Mouse (Mus musculus) embryonic facial prominence, embryonic 15.5 days (tissue): Measurements from ENCODE around the gene Psors1c2. TPM values are rescaled to one million over a fixed set of nuclear protein-coding genes. Genes with fewer than 3 reads are reported as not detected.

Source experiments
- ATAC-seq: fragments of 200-750 bp; cut with Nextera tagmentation; 2 replicates; pipeline ENCODE4 v1.8.0; 2017; ENCODE audit warnings: low read depth, moderate TSS enrichment; ENCODE audit not compliant: insufficient number of reproducible peaks, low FRiP score, low TSS enrichment
- H3K27ac ChIP-seq: fragments of 300-500 bp; sonication (generic); replicated peaks from 2 replicates; pipeline ENCODE4 v1.5.1; 2015; ENCODE audit warnings: mild to moderate bottlenecking, inconsistent platforms
- H3K27me3 ChIP-seq: fragments of 300-500 bp; sonication (generic); 2 replicates; pipeline ENCODE4 v1.6.1; 2015; ENCODE audit warnings: inconsistent platforms
- H3K36me3 ChIP-seq: fragments of 300-500 bp; sonication (generic); 2 replicates; pipeline ENCODE4 v1.6.1; 2015; ENCODE audit warnings: mild to moderate bottlenecking, inconsistent platforms
- H3K4me1 ChIP-seq: fragments of 300-500 bp; sonication (generic); 2 replicates; pipeline ENCODE4 v1.6.1; 2015; ENCODE audit warnings: inconsistent platforms
- H3K4me2 ChIP-seq: fragments of 300-500 bp; sonication (generic); replicated peaks from 2 replicates; pipeline ENCODE4 v1.6.1; 2015; ENCODE audit warnings: mild to moderate bottlenecking, inconsistent platforms
- H3K4me3 ChIP-seq: fragments of 300-500 bp; sonication (generic); replicated peaks from 2 replicates; pipeline ENCODE4 v1.5.1; 2015; ENCODE audit warnings: mild to moderate bottlenecking, inconsistent platforms
- H3K9ac ChIP-seq: fragments of 300-500 bp; sonication (generic); 2 replicates; pipeline ENCODE4 v1.6.1; 2015; ENCODE audit warnings: inconsistent platforms
- H3K9me3 ChIP-seq: fragments of 300-500 bp; sonication (generic); replicated peaks from 2 replicates; pipeline ENCODE4 v1.6.1; 2016; ENCODE audit warnings: inconsistent platforms
- WGBS: fragments of 180-500 bp; shearing (Covaris S2); methylation state at CpG from one replicate; pipeline ENCODE4 v1.1.7; 2015; 5-methylcytosine and 5-hydroxymethylcytosine counted together
- polyA plus RNA-seq: library from polyadenylated mRNA; unstranded; fragments of >200 nt; fragmentation: Nextera tagmentation; extraction: Ambion mirVana; gene quantifications from 2 replicates; pipeline ENCODE4 v1.2.1, GENCODE M21; 2015

The Psors1c2 gene
- polyA plus RNA-seq, 1 experiment from 2014 or later: 22.7 TPM

DNA sequence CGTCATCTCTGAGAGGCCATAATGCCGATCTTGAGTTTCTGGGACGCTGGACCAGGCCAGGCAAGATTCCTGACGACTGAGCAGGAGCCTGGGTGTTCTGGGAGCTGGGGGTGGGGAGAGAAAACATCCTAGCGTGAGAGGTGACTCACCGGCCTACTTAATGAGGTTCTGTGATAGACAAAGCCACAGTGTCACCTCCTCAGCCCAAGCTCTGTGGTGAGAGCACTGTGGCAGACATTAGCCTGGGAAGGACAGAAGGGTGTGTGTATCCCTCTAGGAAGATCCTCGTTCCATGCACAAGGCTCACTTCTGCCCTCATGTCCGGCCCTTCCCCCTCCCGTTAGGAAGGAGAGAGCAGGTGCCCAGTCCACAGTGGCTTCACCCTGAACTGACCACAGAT lies 24.4 kb downstream of the Psors1c2 start:
- Histone ChIP-seq H3K36me3 (no peaks in the 10 kb centered on the region), H3K27ac (no peak overlapping the region; the same call in 1 of the 2 replicates), H3K9ac (no peak overlapping the region), H3K27me3 (no peaks in the 10 kb centered on the region), H3K4me3 (no peak overlapping the region), H3K9me3 (no peaks in the 10 kb centered on the region), H3K4me2 (no peak overlapping the region), H3K4me1 (no peaks in the 10 kb centered on the region)
- whole genome bisulfite sequencing: 73% methylated on average over 9 of the region's 9 CpGs
- no peak for ATAC-seq

DNA sequence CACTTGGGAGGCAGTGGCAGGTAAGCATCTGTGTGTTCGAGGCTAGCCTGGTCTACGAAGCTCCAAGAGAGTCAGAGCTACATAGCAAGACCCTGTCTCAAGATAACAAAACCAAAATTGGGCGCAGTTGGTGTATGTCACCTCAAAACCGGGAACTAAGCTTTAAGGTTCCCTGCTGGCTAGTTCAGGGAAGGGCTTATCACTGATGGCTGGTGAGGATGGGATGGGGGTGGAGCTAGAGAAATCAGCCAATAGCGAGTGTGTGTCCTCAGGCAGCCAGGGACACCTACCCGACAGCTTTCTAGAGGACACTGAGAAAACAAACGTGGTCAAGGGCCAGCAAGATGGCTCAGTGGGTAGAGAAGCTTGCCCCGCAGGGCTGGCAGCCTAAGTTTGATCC lies 25.2 kb downstream of the Psors1c2 start:
- no peaks in the 10 kb centered on the region for H3K4me1 ChIP-seq
- H3K9me3 ChIP-seq: no peaks in the 10 kb centered on the region
- no peak overlapping the region for H3K9ac ChIP-seq
- H3K4me3 ChIP-seq: no peak overlapping the region
- ATAC-seq: no peak
- no peaks in the 10 kb centered on the region for H3K27me3 ChIP-seq
- WGBS: 63% methylated on average over 8 of the region's 8 CpGs
- no peak overlapping the region for H3K4me2 ChIP-seq
- H3K27ac ChIP-seq: no peak overlapping the region
- no peaks in the 10 kb centered on the region for H3K36me3 ChIP-seq

DNA sequence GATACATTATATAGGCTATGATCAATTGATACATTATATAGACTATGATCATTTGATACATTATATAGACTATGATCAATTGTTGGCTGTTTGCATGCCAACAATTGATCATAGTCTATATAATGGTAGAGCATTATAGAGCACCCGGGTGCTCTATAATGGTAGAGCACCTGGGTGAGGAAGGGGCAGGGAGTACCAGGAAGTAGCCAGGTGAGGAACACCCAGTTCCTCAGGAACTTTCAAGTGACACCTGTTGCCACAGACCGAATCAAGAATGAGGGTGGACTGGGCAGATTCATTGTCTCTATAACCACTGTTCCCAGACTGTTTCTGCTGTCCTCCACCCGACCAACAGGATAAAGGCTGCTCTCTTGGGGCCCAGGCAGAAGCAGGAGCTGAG lies 34.1 kb downstream of the Psors1c2 start, which contains the start of gene 2300002M23Rik:
Gene 2300002M23Rik (plus strand): TSS at position 301 of the 400 bp plus-strand sequence.
- H3K4me1 ChIP-seq: peaks cover 11% of the 10 kb centered on the region
- H3K36me3 ChIP-seq: no peaks in the 10 kb centered on the region
- no peak for ATAC-seq
- no peak within 1 kb of the TSS for H3K4me3 ChIP-seq
- peaks cover 21% of the 10 kb centered on the region for H3K27me3 ChIP-seq
- WGBS: 52% methylated on average over 3 of the region's 3 CpGs
- H3K27ac ChIP-seq: no peak within 1 kb of the TSS
- H3K9ac ChIP-seq: no peak within 1 kb of the TSS
- no peaks in the 10 kb centered on the region for H3K9me3 ChIP-seq
- H3K4me2 ChIP-seq: no peak within 1 kb of the TSS

DNA sequence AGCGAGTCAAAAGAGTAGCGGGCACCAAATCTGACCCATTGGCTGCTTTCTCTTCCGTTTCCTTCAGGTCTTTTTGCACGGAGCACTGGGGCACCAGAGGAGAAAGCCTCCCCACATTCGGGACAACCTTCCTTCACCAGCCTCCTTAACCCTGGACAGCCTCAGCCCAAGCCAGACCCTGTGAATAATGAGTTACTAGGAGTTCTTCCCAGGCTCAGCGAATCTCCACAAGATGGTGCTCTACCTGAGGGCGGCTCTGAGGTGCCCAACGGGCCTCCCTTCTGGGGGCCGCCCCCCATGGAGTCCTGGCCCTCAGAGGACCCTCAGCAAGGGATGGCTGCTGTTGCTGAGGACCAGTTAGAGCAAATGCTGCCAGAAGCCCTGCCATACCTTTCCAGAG lies 34.8 kb downstream of the Psors1c2 start:
- Histone ChIP-seq H3K4me1 (peaks cover 11% of the 10 kb centered on the region), H3K9ac (no peak overlapping the region), H3K27ac (no peak overlapping the region), H3K27me3 (peaks cover 21% of the 10 kb centered on the region), H3K9me3 (no peaks in the 10 kb centered on the region), H3K36me3 (no peaks in the 10 kb centered on the region), H3K4me2 (no peak overlapping the region), H3K4me3 (no peak overlapping the region)
- no peak for ATAC-seq
- 21% methylated on average over 9 of the region's 9 CpGs for WGBS

DNA sequence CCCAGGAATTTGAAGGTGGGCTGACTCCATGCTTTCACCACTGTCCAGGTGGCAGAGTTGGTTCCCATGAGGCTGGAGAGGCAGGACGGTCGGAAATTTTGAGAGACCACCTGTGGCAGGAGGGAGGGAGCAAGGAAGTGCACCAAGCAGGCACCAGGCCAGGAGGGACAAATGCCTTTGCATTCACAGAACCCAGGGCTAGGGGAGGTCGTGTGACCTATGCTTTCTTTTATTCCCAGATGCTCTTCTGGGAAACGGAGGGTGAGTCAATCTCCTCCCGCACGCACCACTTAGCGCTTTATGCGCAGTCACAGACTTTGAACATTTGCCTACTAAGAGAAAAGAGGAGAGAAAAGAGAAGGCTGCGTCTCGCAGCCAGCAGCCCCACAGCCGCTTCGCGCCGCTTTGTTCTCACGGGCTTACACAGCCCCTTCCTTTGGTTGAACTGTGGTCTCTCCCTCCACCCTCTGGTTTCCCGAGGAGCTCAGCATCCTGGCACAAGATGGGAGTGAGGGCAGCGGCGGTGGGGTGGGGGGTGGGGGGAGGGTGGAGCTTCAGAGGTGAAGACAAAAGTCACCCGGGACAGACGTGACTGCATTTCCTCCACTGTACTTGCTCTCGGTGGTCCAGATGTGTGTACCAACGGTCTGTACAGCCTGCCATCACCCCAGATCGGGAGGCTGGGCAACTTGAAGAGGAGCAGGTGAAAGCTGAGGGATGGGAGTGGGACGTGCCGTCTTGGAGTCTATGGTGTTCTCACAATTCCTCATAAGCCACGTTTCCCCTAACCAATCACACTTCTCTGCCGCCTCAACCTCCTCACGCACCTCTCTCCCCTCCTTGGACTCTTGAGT lies 36.3 kb downstream of the Psors1c2 start:
- WGBS: 6% methylated on average over 28 of the region's 28 CpGs
- H3K9me3 ChIP-seq: no peaks in the 10 kb centered on the region
- H3K27ac ChIP-seq: no peak overlapping the region
- H3K4me3 ChIP-seq: peak overlapping the region; percentile 22
- peaks cover 21% of the 10 kb centered on the region for H3K27me3 ChIP-seq
- H3K4me2 ChIP-seq: peak overlapping the region; percentile 47
- H3K9ac ChIP-seq: no peak overlapping the region
- no peaks in the 10 kb centered on the region for H3K36me3 ChIP-seq
- peaks cover 11% of the 10 kb centered on the region for H3K4me1 ChIP-seq
- peak; percentile 32; the same call in 1 of the 2 replicates for ATAC-seq

DNA sequence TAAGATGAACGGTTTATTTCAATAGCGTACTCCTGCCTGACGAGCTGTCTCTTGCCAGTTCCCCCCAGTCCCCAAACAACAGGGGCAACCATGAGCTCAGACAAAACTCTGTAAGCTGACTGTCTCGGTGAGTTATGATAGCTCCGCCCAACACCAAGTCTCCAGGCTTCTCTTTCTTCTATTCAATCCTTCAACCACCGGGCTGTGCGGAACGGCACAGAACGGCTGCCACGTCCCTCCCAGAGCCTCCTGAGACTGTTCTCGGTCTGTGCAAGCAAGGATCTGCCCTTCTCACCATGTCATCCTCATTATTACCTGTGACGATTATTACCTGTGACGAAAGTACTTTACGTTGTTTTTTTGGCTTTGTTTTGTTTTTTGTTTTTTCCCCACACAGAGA lies 37.8 kb downstream of the Psors1c2 start:
- Histone ChIP-seq H3K4me2 (no peak overlapping the region), H3K4me3 (no peak overlapping the region), H3K36me3 (no peaks in the 10 kb centered on the region), H3K4me1 (peaks cover 11% of the 10 kb centered on the region), H3K27me3 (peaks cover 25% of the 10 kb centered on the region), H3K9me3 (no peaks in the 10 kb centered on the region), H3K9ac (no peak overlapping the region), H3K27ac (no peak overlapping the region)
- WGBS: 70% methylated on average over 14 of the region's 14 CpGs
- no peak for ATAC-seq

DNA sequence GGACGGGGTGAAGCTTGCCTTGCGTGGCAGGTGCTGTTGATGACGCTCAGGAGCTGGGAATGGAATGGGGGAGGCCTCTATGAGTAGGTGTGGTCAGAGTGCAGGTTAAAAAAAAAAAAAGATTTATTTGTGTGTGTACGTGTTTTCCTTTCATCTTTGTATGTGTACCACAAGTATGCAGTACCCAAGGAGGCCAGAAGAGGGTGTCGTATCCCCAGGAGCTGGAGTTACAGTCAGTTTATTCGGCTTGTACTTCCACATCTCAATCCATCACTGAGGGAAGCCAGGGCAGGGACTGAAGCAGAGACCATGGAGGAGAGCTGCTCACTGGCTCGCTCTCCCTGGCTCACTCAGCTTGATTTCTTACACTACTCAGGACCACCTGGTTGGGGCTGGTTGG lies 38.5 kb downstream of the Psors1c2 start:
- no peak for ATAC-seq
- Histone ChIP-seq H3K27ac (no peak overlapping the region), H3K4me1 (peaks cover 11% of the 10 kb centered on the region), H3K4me3 (no peak overlapping the region), H3K9ac (no peak overlapping the region), H3K9me3 (no peaks in the 10 kb centered on the region), H3K27me3 (peaks cover 29% of the 10 kb centered on the region), H3K36me3 (no peaks in the 10 kb centered on the region), H3K4me2 (no peak overlapping the region)
- WGBS: 92% methylated on average over 7 of the region's 7 CpGs

DNA sequence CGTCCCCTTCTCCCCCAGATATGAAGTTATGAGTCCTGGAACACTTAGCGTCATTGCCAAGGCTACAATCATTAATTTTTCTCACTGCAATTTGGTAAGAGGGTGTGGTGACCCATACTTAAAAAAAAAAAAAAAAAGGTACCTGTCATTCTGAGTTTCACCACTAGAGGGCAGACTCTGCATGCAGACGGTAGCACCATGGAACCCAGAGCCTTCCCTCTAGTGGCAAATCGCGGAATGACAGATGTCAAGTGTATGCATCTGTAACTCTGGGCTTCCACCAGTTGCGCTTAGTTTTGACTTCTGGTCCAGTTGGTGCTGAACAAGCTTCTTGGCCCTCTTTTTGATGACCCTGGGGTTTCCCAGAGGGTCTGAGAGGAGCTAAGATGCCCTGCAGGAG lies 45.2 kb downstream of the Psors1c2 start:
- Histone ChIP-seq H3K9ac (no peak overlapping the region), H3K4me2 (no peak overlapping the region), H3K36me3 (no peaks in the 10 kb centered on the region), H3K4me1 (no peaks in the 10 kb centered on the region), H3K27ac (no peak overlapping the region), H3K4me3 (no peak overlapping the region), H3K9me3 (no peaks in the 10 kb centered on the region), H3K27me3 (peaks cover 8% of the 10 kb centered on the region; the same call in 1 of the 2 replicates)
- ATAC-seq: no peak
- 21% methylated on average over 6 of the region's 6 CpGs for WGBS

DNA sequence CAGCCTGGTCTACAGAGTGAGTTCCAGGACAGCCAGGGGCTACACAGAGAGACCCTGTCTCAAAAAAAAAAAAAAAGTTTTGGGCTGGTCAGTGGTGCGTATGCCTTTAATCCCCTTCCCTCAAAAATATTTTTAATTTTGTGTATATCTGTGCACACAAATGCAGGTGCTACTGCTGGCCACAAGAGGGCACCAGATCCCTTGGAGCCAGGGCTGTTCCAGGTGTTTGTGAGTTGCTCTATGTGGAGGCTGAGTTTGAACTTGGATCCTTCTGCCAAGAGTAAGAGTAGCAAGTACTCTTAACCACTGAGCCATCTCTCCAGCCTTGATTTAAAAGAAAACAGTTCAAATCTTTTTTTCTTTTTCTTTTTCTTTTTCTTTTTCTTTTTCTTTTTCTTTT lies 49.9 kb downstream of the Psors1c2 start:
- H3K9me3 ChIP-seq: no peaks in the 10 kb centered on the region
- 95% methylated on average over 1 of the region's 1 CpGs for WGBS
- 0 out of 2 replicates have a peak, but pooled peaks cover 3% of the 10 kb centered on the region for H3K4me1 ChIP-seq
- H3K27me3 ChIP-seq: no peaks in the 10 kb centered on the region
- no peak overlapping the region for H3K9ac ChIP-seq
- no peak overlapping the region for H3K4me2 ChIP-seq
- no peak overlapping the region for H3K4me3 ChIP-seq
- H3K27ac ChIP-seq: no peak overlapping the region
- no peaks in the 10 kb centered on the region for H3K36me3 ChIP-seq
- no peak for ATAC-seq

Other genes with a start within 250 kb of the Psors1c2 start
- not detected in 2 replicates for gene H2-Q1, start 212.8 kb upstream of the Psors1c2 start, polyA plus RNA-seq
- gene H2-Q2, start 191.0 kb upstream of the Psors1c2 start, polyA plus RNA-seq: 0.47 TPM in 1 of 2 replicates, not detected in the other
- gene H2-Q4, start 153.6 kb upstream of the Psors1c2 start, polyA plus RNA-seq: 2.4 and 2.7 TPM in 2 replicates
- gene H2-Q6, start 108.4 kb upstream of the Psors1c2 start, polyA plus RNA-seq: 0.14 and 0.28 TPM in 2 replicates
- gene H2-Q7, start 94.0 kb upstream of the Psors1c2 start, polyA plus RNA-seq: 2.0 and 2.2 TPM in 2 replicates
- gene H2-Q10, start 63.1 kb upstream of the Psors1c2 start, polyA plus RNA-seq: 0.73 and 0.93 TPM in 2 replicates
- not detected in 2 replicates for gene Pou5f1, start 27.2 kb upstream of the Psors1c2 start, polyA plus RNA-seq
- 86.0 and 86.2 TPM in 2 replicates for gene Tcf19, start 16.4 kb upstream of the Psors1c2 start, polyA plus RNA-seq
- 18.3 and 20.7 TPM in 2 replicates for gene Cchcr1, start 16.1 kb upstream of the Psors1c2 start, polyA plus RNA-seq
- gene Cdsn, start 18.9 kb downstream of the Psors1c2 start, polyA plus RNA-seq: 12.1 and 12.5 TPM in 2 replicates
- gene 2300002M23Rik, start 34.2 kb downstream of the Psors1c2 start, polyA plus RNA-seq: 21.5 and 39.7 TPM in 2 replicates
- gene Sfta2, start 68.3 kb downstream of the Psors1c2 start, polyA plus RNA-seq: 0.25 and 0.81 TPM in 2 replicates
- gene Gm9573, start 93.4 kb downstream of the Psors1c2 start, polyA plus RNA-seq: 0.17 TPM in 1 of 2 replicates, not detected in the other
- gene Mucl3, start 110.5 kb downstream of the Psors1c2 start, polyA plus RNA-seq: 0.36 TPM in 1 of 2 replicates, not detected in the other
- 16.6 and 19.0 TPM in 2 replicates for gene Vars2, start 134.4 kb downstream of the Psors1c2 start, polyA plus RNA-seq
- gene Gtf2h4, start 140.5 kb downstream of the Psors1c2 start, polyA plus RNA-seq: 35.4 and 39.5 TPM in 2 replicates
- gene Ddr1, start 171.4 kb downstream of the Psors1c2 start, polyA plus RNA-seq: 95.1 and 100 TPM in 2 replicates